Mouse (Mus musculus): ENCODE results near the gene Il11ra2.
"Not testable (repeated sequence)": the region's sequence is repeated elsewhere in the genome, so short reads cannot be mapped to it uniquely, and the experiment has no call there.

Il11ra2 gene

GRCm38 (mm10) chr4:42661793-42662192, at the start of gene Il11ra2:
TSS of gene Il11ra2 (minus strand) at chr4:42661893.
- DNase-seq (ENCODE audit: low spot score in 2 of 2), result not testable (repeated sequence)

GRCm38 (mm10) chr4:42682183-42682524, 20.5 kb upstream of the Il11ra2 start:
- not testable (repeated sequence) for DNase-seq (ENCODE audit: low spot score in 2 of 2)

GRCm38 (mm10) chr4:42681473-42682182, 19.9 kb upstream of the Il11ra2 start:
- DNase-seq (ENCODE audit: low spot score in 2 of 2), result not testable (repeated sequence)

- DNase-seq (ENCODE audit: low spot score in 2 of 2), result not testable (repeated sequence)
Measured at GRCm38 (mm10) chr4:42680374-42681356, 19.0 kb upstream of the Il11ra2 start.

- DNase-seq (ENCODE audit: low spot score in 2 of 2), result not testable (repeated sequence)
Measured at GRCm38 (mm10) chr4:42679365-42679764, 17.7 kb upstream of the Il11ra2 start.

- DNase-seq (ENCODE audit: low spot score in 2 of 2), result not testable (repeated sequence)
Measured at GRCm38 (mm10) chr4:42675415-42675814, 13.7 kb upstream of the Il11ra2 start.

GRCm38 (mm10) chr4:42654951-42655350, 6.7 kb downstream of the Il11ra2 start, which contains the start of gene Ccl27b:
TSS of gene Ccl27b (plus strand) at chr4:42655251.
- not testable (repeated sequence) for DNase-seq (ENCODE audit: low spot score in 2 of 2)

- DNase-seq (ENCODE audit: low spot score in 2 of 2), result not testable (repeated sequence)
Measured at GRCm38 (mm10) chr4:42629419-42629818, 32.3 kb downstream of the Il11ra2 start, which contains the start of gene Gm2564. TSS of gene Gm2564 (plus strand) at chr4:42629719.

GRCm38 (mm10) chr4:42611895-42612294, 49.8 kb downstream of the Il11ra2 start, which contains the start of gene Gm10591:
TSS of gene Gm10591 (plus strand) at chr4:42612195.
- DNase-seq (ENCODE audit: low spot score in 2 of 2), result not testable (repeated sequence)
